Mouse (Mus musculus) megakaryocyte, embryonic 14.5 days (primary cell): Measurements from ENCODE around the gene Nrip1. TPM values are rescaled to one million over a fixed set of nuclear protein-coding genes. Genes with fewer than 3 reads are reported as not detected.

Experiments used
- H3K27me3 ChIP-seq: replicated peaks from 2 replicates; pipeline ENCODE3; 2012; ENCODE audit warnings: inconsistent platforms
- H3K36me3 ChIP-seq: replicated peaks from 2 replicates; pipeline ENCODE3; 2012; ENCODE audit warnings: low read length, inconsistent platforms, mixed read lengths
- H3K4me1 ChIP-seq: 2 replicates; pipeline ENCODE4 v1.6.1; 2012; ENCODE audit warnings: inconsistent platforms
- H3K4me3 ChIP-seq: replicated peaks from 2 replicates; pipeline ENCODE3; 2012; ENCODE audit warnings: moderate library complexity, mild to moderate bottlenecking, inconsistent platforms
- H3K9me3 ChIP-seq: 2 replicates; pipeline ENCODE4 v1.6.1; 2012; ENCODE audit warnings: inconsistent platforms
- FLI1 ChIP-seq: IDR thresholded peaks from 2 replicates; pipeline ENCODE4 v1.6.1; 2012; ENCODE audit warnings: low read length, inconsistent platforms, mixed read lengths
- GATA1 ChIP-seq: IDR thresholded peaks from 3 replicates; pipeline ENCODE4 v1.6.1; 2012; ENCODE audit warnings: mixed read lengths, low read length, inconsistent platforms, borderline replicate concordance
- polyA plus RNA-seq: library from polyadenylated mRNA; stranded (reverse); fragments of >175 nt; gene quantifications from 2 replicates; pipeline ENCODE4 v1.2.3, GENCODE M21; 2012; ENCODE audit warnings: low replicate concordance; ENCODE audit not compliant: insufficient read depth

The Nrip1 gene
- polyA plus RNA-seq, 1 experiment = 3.0 TPM

- Histone ChIP-seq H3K9me3 (no peaks in the 10 kb centered on the region), H3K4me1 (peaks cover 56% of the 10 kb centered on the region), H3K36me3 (peaks cover 67% of the 10 kb centered on the region), H3K4me3 (no peak overlapping the region), H3K27me3 (no peaks in the 10 kb centered on the region)
- TF ChIP-seq GATA1 (no peak), FLI1 (no peak)
Measured at GRCm38 (mm10) chr16:76319364-76320117, 54.1 kb downstream of the Nrip1 start.

- Histone ChIP-seq H3K9me3 (no peaks in the 10 kb centered on the region), H3K27me3 (no peaks in the 10 kb centered on the region), H3K4me3 (no peak overlapping the region), H3K36me3 (peaks cover 63% of the 10 kb centered on the region), H3K4me1 (peaks cover 56% of the 10 kb centered on the region)
- TF ChIP-seq GATA1 (no peak), FLI1 (no peak)
Measured at GRCm38 (mm10) chr16:76318331-76318922, 55.2 kb downstream of the Nrip1 start.

DNA sequence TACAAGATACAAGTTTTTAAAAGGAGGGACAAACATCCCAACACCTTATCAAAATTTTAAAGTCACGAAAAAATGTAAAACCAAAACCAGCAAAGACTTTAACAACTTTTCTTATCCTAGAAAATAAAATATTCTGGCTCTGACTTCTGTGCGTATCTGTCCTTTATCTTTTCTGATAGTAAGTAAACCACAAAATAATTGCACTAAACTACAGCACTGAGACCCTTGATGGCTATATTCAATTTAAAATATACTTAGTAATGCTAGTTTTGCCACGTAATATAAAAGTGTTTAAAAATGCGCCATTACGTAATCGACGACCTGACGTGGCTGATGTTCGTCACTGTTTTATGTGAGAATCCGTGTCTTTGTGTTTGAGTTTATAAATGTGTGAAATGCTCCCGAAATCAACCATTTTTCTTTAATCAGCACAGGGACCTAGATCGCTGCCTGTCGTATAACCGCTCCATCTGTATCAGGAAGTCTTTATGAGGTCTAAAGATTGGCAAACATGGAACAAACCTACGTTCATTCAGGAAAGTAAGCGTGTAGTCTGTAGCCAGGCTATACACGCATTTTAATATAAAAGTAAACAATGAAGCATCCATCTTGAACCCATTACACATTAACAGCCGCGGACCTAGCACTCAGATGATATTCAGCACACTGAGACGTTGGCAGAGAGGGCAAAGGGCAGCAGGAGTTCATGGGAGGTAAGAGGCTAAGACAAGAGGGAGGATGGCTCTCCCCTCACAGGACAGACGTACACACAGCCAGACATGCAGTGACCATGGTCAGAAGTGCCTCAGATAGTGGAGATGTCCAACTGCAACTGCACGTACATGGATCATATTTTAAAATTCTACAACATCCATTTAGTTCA, 56.4 kb downstream of the Nrip1 start:
- Histone ChIP-seq H3K4me3 (peak overlapping the region; percentile 69), H3K9me3 (no peaks in the 10 kb centered on the region), H3K27me3 (no peaks in the 10 kb centered on the region), H3K36me3 (peaks cover 60% of the 10 kb centered on the region), H3K4me1 (peaks cover 56% of the 10 kb centered on the region)
- TF ChIP-seq GATA1 (no peak), FLI1 (no peak)

- Histone ChIP-seq H3K4me3 (no peak overlapping the region), H3K9me3 (no peaks in the 10 kb centered on the region), H3K36me3 (peaks cover 49% of the 10 kb centered on the region), H3K27me3 (no peaks in the 10 kb centered on the region), H3K4me1 (peaks cover 58% of the 10 kb centered on the region)
- no peak for TF ChIP-seq FLI1
- no peak for TF ChIP-seq GATA1
Measured at GRCm38 (mm10) chr16:76315642-76316041, 58.0 kb downstream of the Nrip1 start.

DNA sequence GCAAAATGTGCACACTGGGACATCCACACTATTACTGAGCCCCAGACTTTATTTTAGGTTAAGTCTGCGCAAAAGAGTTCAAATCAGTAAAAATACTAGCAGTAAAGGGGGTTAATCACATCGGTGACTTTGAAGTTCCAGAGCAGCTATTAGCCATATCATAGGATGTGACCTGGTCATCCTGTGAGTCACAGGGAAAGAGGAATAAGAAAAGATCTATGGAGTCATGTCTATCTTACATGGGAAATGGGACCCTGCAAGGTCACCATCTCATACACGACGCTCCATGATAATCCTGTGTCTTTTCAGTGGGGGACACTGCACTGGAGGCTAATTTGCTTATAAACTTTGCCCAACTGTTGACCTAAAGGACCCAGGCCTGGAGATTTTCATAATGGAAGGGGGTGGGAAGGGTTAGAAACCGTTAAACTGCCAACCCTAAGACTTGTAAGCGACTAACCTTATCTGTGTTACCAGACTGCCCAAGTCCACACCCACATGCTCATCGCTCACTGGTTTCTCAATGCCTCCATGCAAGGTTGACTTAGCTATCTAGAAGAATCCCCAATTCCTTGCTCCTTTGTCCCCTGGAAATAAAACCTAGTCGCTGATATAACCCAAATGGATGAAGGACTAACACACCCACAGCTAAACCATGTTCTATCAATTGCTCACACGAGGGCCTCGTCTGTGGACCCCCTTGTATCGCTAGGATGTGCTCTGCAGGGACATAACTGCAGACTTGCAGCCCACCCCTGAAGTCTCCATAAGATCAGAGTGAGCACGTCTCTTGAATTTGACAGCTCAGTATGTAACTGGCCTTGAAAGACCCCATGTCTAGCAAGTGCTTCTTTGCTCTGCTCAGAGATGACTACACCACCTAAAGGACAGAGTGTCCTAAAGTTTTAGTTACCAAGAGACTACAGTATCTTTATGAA, 59.3 kb downstream of the Nrip1 start:
- H3K9me3 ChIP-seq = no peaks in the 10 kb centered on the region
- H3K4me3 ChIP-seq = no peak overlapping the region

DNA sequence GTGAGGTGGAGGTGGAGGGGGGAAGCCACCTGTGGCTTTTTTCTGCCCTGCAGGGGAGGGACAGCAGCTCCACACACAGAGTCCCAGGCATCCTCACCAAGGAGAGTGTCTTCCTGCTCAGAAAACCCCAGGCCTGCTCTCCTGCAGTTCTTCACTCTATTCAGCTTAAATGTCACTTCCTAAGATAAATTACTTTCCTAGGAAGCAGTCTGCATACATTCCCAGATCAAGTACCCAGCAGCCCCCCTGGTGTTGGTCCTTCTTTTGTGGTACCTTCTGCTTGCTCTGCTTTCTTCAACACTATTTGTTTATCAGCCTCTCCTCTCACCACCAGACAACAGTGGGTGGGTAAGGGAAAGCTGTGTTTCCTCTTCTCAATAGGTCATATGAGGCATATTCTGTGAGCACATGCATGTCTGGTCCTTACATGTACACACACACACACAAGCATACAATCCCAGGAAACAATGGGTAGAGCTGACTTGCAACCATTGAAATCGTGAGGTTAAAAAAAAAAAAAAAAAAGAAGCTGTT, 60.7 kb downstream of the Nrip1 start:
- H3K4me1 ChIP-seq = peaks cover 59% of the 10 kb centered on the region

More for the DNA sequence above, 59.3 kb downstream of the Nrip1 start:
- Histone ChIP-seq H3K27me3 (no peaks in the 10 kb centered on the region), H3K4me1 (peaks cover 56% of the 10 kb centered on the region), H3K36me3 (peaks cover 47% of the 10 kb centered on the region)
- TF ChIP-seq GATA1 = no peak
- no peak for TF ChIP-seq FLI1

DNA sequence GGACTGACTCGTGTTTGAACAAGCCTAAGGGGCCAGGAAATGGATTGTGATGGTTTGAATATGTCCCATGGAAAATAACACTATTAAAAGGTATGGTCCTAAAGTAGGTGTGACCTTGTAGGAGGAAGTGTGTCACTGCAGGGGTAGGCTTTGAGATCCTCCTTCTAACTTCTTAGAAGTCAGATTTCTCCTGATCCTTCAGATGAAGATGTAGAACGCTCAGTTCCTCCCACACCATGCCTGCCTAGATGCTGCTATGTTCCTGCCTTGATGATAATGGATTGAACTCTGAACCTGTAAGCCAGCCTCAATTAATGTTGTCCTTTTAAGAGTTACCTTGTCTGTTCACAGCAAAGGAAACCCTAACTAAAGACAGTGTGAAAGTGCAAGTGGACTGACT, 62.8 kb downstream of the Nrip1 start:
- no peaks in the 10 kb centered on the region for H3K9me3 ChIP-seq
- peaks cover 52% of the 10 kb centered on the region for H3K36me3 ChIP-seq
- TF ChIP-seq GATA1 = no peak
- TF ChIP-seq FLI1 = no peak
- no peaks in the 10 kb centered on the region for H3K27me3 ChIP-seq
- H3K4me1 ChIP-seq = peaks cover 74% of the 10 kb centered on the region
- no peak overlapping the region for H3K4me3 ChIP-seq

More for the DNA sequence above, 60.7 kb downstream of the Nrip1 start:
- Histone ChIP-seq H3K36me3 (peaks cover 46% of the 10 kb centered on the region), H3K9me3 (no peaks in the 10 kb centered on the region), H3K4me3 (peak overlapping the region; percentile 28), H3K27me3 (no peaks in the 10 kb centered on the region)
- TF ChIP-seq GATA1 = no peak
- TF ChIP-seq FLI1 = no peak

DNA sequence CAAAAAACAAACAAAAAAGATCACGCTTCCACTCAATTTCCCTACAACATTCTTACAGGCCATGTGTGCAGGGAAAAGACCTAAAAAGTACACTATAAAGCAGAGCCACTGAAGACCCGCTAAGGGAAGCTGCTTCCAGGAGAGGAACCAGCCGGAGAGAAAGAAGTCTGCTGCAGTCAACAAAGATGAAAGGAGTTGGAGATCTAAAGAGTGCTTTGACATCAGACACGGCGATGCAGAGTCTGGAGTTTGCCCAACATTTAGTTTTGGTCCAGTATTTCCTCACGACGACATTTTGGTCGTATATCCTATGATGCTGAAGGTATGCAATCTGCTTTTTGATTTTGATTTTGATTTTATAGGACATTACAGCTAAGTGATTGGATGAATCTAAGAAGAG, 63.3 kb downstream of the Nrip1 start:
- peaks cover 74% of the 10 kb centered on the region for H3K4me1 ChIP-seq

GRCm38 (mm10) chr16:76309280-76309679, 64.3 kb downstream of the Nrip1 start:
- H3K4me3 ChIP-seq = no peak overlapping the region
- no peaks in the 10 kb centered on the region for H3K9me3 ChIP-seq
- H3K27me3 ChIP-seq = no peaks in the 10 kb centered on the region
- H3K36me3 ChIP-seq = peaks cover 59% of the 10 kb centered on the region
- H3K4me1 ChIP-seq = peaks cover 73% of the 10 kb centered on the region
- TF ChIP-seq FLI1 = no peak
- no peak for TF ChIP-seq GATA1

More for the DNA sequence above, 63.3 kb downstream of the Nrip1 start:
- Histone ChIP-seq H3K27me3 (no peaks in the 10 kb centered on the region), H3K9me3 (no peaks in the 10 kb centered on the region), H3K4me3 (no peak overlapping the region), H3K36me3 (peaks cover 53% of the 10 kb centered on the region)
- TF ChIP-seq GATA1 = no peak
- TF ChIP-seq FLI1 = no peak
